Mouse (Mus musculus): ENCODE data around the gene Pih1h3b.

Gene Pih1h3b

DNA sequence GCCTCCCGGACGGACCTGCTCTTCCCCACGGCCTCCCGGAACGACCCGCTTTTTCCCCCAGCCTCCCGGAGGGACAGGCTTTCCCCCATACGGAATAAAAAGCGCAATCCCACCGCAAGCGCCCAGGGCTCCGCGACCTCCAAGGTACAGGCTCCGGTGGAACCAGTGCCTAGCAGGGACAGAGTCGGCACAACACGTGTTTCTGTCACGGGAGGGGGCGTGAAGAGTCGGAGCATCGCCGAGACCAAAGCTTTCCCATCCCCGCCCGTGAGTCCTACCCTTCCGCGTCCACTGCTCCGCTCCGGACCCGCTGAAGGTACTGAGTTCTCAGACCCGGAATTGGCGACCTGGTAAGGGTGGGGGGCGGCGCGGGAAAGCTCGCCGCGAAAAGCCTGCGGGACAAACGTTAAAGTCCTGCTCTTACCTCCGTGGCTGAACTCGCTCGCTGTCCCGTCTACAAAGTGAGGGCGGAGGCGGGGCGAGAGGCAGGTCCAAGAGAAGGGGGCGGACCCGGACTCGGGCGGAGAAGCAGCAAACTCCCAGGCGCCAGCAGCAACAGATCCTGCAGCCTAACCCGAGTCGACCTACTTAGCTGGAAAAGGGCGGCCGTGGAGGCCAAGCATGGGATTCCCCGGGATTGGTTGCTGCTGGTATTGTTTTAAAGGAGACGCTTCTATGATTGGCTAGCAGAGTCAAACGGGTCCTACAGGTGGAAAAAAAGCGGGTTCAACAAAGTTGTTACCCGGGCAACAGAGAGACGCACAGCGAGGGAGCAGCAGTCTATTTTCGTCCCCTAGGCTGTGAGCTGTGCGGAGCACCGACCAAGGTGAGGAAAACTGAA lies at the start of gene Pih1h3b, which contains the start of gene Nup62cl:
TSS of gene Pih1h3b (plus strand) at position 745 of the 841 bp plus-strand sequence.
TSS of gene Nup62cl (minus strand) at position 578 of the 841 bp plus-strand sequence.
- DNase-seq (ENCODE audit: low spot score in 2 of 2): no peak

DNA sequence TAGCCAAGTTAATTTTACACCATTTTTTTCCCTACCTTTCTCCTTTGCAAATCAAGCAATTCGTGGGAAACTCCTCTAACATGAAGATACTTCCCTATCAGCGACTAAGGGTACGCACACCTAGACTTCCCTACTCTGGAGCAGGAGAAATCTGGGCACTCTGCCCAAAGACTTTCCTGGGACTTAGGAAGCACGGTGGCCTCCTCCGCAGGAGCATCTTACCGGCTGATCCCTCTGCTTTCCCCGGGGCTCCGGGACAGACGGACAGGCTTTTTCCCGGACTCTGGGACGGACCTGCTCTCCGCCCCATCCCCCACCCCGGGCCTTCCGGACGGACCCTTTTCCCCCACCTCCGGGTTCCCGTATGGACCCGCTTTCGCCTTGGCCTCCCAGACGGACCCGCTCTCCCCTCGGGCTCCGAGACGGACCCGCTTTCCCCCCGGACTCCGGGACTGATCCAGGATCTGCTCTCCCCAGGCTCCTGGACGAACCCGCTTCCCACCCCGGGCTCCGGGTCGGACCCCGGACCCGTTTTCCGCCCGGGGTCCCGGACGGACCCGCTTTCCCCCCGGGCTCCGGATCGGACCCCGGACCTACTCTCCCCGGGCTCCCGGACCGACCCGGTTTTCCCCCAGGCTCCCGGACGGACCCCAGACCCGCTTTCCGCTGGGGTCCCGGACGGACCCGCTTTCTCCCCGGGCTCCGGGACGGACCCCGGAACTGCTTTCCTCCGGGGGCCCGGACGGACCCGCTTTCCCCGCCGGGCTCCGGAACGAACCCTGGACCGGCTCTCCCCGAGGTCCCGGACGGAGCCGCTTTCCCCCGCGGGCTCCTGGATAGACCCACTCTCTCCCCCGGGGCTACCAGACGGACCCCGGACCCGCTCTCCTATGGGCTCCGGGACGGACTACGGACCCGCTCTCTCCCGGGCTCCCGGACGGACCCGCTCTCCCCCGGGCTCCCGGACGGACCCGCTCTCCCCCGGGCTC lies 1.5 kb upstream of the Pih1h3b start:
- DNase-seq (ENCODE audit: low spot score in 2 of 2): no peak

DNA sequence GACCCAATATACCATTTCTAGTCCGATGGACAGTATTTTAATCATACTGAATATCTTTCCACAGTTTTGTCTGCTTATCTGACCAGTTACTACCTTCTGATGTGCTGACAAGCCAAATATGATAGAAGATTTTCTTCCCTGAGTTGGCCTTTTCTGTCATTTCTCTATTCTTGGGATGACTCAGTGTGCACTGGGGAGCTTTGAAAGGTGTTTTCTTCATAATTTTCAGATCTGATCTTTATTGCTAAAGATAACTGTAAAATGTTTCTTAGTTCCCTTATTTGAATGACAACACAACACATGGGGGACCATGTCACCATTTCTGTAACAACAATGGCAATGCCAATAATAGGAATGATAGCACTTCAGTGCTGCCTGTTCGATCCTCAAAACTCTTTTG lies 19.9 kb downstream of the Pih1h3b start:
- no peak for DNase-seq (ENCODE audit: low spot score in 2 of 2)

DNA sequence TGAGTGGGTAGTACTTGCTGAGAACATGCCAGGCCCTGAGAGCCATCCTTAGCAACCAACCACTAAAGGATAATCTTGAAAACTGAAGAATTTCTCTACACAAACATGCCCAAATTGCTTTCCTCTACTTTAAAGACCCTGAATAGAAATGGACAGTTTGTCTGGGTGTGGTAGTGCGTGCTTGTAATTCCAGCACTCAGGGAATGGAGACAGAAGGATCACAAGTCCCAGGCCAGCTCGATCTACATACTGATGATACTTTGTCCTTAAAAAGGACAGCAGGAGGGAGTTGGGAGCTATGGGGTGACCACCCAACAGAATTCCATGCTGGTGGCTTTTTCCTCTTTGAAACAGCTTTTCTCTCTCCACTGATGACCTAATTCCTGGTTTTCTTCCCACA lies 31.4 kb downstream of the Pih1h3b start:
- no peak for DNase-seq (ENCODE audit: low spot score in 2 of 2)

Data from right cerebral cortex, adult 2 months (tissue).